Mouse (Mus musculus): Measurements from ENCODE around the gene Stpg1. TPM values are rescaled to one million over a fixed set of nuclear protein-coding genes. Genes with fewer than 3 reads are reported as not detected.

Stpg1 gene
- polyA plus RNA-seq, 1 experiment, result not detected

DNA sequence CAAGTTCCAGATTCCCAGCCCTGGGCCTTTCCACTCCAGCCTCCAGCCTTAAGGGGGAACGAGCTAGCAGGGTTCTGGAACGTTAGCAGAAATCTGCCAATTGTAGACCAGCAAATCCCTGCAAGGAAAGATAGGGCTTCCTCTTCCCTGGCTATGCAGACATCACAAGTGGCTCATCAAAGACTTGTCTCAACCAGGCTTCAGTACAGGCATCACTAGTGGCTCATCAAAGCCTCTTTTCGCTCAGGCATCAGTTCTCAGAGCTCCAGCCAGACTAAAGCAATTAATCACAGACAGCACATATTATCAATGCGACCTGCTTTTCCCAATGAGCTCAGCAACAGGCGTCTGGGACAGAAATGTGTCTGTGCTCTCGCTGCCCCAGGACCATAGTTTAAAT, 38.4 kb downstream of the Stpg1 start:
- H3ac ChIP-seq (ENCODE audit: control insufficient read depth, insufficient read length), result no peak overlapping the region
- H3K27me3 ChIP-seq (ENCODE audit: control insufficient read depth, insufficient read depth, insufficient read length), result no peaks in the 10 kb centered on the region
- H3K4me3 ChIP-seq, result no peak overlapping the region
- TF ChIP-seq CEBPB (IDR thresholded peaks at IDR 0.05; ENCODE audit: insufficient read depth, poor library complexity, severe bottlenecking) (no peak), POLR2A (IDR thresholded peaks at IDR 0.05; ENCODE audit: insufficient read length, low read depth) (no peak), TCF12 (IDR thresholded peaks at IDR 0.05; ENCODE audit: insufficient read depth, poor library complexity, severe bottlenecking) (no peak)
- H3K79me2 ChIP-seq (ENCODE audit: control insufficient read depth, insufficient read depth), result no peaks in the 10 kb centered on the region
- no peak overlapping the region for H3K4me2 ChIP-seq (ENCODE audit: low read depth)
- H3K36me3 ChIP-seq (ENCODE audit: control insufficient read depth, insufficient read depth), result no peaks in the 10 kb centered on the region

DNA sequence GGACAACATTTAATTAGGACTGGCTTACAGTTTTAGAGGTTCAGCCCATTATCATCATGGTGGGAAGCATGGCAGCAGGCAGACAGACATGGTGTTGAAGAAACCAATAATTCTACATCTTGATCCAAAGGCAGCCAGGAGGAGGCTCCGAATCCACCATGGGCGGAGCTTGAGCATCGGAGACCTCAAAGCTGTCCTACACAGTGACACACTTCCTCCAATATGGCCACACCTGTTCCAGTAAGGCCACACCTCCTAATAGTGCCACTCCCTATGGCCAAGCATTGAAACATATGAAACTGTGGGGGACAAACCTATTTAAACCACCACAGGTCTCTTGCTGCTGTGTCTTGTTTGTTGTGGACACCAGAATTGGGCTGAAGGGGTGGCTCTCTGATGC, 40.4 kb downstream of the Stpg1 start:
- TF ChIP-seq TCF12 (IDR thresholded peaks at IDR 0.05; ENCODE audit: insufficient read depth, poor library complexity, severe bottlenecking), result no peak
- no peak for TF ChIP-seq REST (IDR thresholded peaks at IDR 0.05; ENCODE audit: insufficient read depth, insufficient read length)
- no peak overlapping the region for H3ac ChIP-seq (ENCODE audit: control insufficient read depth, insufficient read length)
- H3K79me2 ChIP-seq (ENCODE audit: control insufficient read depth, insufficient read depth), result no peaks in the 10 kb centered on the region
- H3K27me3 ChIP-seq (ENCODE audit: control insufficient read depth, insufficient read depth, insufficient read length), result no peaks in the 10 kb centered on the region
- no peak overlapping the region for H3K4me2 ChIP-seq (ENCODE audit: low read depth)
- H3K4me3 ChIP-seq, result no peak overlapping the region
- no peaks in the 10 kb centered on the region for H3K36me3 ChIP-seq (ENCODE audit: control insufficient read depth, insufficient read depth)

DNA sequence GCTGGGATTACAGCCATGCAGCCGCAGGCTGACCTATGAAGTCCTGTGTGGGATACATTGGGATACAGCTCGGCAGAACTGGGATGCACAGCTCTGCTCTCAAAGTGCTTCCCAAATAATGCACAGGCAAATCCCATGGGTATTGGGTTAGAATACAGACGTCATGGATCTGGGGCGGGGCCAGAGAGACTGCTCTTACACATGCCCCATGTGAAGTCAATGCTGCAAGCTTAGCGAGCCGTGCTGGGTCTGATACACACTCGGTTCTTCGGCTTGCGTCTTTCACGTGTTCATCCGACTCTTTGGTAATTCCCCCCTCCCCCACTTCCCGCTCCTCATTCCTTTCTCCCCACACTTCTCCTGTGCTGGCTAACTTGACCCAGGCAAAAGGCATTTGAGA, 44.5 kb downstream of the Stpg1 start:
- H3K79me2 ChIP-seq (ENCODE audit: control insufficient read depth, insufficient read depth), result no peaks in the 10 kb centered on the region
- H3ac ChIP-seq (ENCODE audit: control insufficient read depth, insufficient read length), result no peak overlapping the region
- H3K4me3 ChIP-seq, result no peak overlapping the region
- TF ChIP-seq SRF (IDR thresholded peaks at IDR 0.05; ENCODE audit: control insufficient read depth, insufficient read length, low read depth) (no peak), CEBPB (IDR thresholded peaks at IDR 0.05; ENCODE audit: insufficient read depth, poor library complexity, severe bottlenecking) (no peak), POLR2AphosphoS2 (IDR thresholded peaks at IDR 0.05; ENCODE audit: insufficient read length, low read depth) (no peak), USF1 (IDR thresholded peaks at IDR 0.05; ENCODE audit: low read depth) (no peak), MYOG (IDR thresholded peaks at IDR 0.05; ENCODE audit: control insufficient read depth in 1 of 3, insufficient read depth in 1 of 3, insufficient read length in 2 of 3, low read depth in 2 of 3) (no peak), POLR2A (IDR thresholded peaks at IDR 0.05; ENCODE audit: insufficient read length, low read depth) (no peak), MAX (IDR thresholded peaks at IDR 0.05; ENCODE audit: low read depth) (no peak), MYOD1 (IDR thresholded peaks at IDR 0.05; ENCODE audit: control insufficient read depth in 1 of 3, insufficient read length in 2 of 3, low read depth in 2 of 3) (no peak), TCF12 (IDR thresholded peaks at IDR 0.05; ENCODE audit: insufficient read depth, poor library complexity, severe bottlenecking) (no peak), E2F4 (IDR thresholded peaks at IDR 0.05; ENCODE audit: insufficient read depth) (no peak), TCF3 (IDR thresholded peaks at IDR 0.05; ENCODE audit: insufficient read length, low read depth) (no peak), REST (IDR thresholded peaks at IDR 0.05; ENCODE audit: insufficient read depth, insufficient read length) (no peak)
- H3K4me2 ChIP-seq (ENCODE audit: low read depth), result no peak overlapping the region
- H3K27me3 ChIP-seq (ENCODE audit: control insufficient read depth, insufficient read depth, insufficient read length), result no peaks in the 10 kb centered on the region
- no peaks in the 10 kb centered on the region for H3K36me3 ChIP-seq (ENCODE audit: control insufficient read depth, insufficient read depth)

DNA sequence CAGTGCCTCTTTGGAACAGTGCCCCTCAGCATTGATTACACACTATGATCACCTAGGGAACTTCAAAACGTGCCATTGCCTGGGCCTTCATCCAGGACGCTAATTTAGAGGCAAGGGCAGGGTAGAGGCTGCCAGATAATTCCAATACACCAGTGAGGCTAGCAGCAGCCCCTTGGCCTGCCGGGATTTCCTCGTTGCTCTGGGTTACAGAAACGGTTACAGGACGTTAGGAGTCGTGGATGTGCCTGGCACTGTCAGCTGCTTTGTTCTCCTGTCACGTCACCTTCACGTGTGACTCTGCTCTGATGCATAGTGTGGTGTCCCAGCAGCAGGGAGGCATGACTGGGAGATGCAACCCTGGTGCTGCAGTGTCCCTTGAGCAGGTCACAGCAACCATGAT, 45.5 kb downstream of the Stpg1 start:
- H3K27me3 ChIP-seq (ENCODE audit: control insufficient read depth, insufficient read depth, insufficient read length), result no peaks in the 10 kb centered on the region
- H3K4me3 ChIP-seq, result no peak overlapping the region
- TF ChIP-seq MYOD1 (IDR thresholded peaks at IDR 0.05; ENCODE audit: control insufficient read depth in 1 of 3, insufficient read length in 2 of 3, low read depth in 2 of 3) (no peak), POLR2AphosphoS2 (IDR thresholded peaks at IDR 0.05; ENCODE audit: insufficient read length, low read depth) (no peak)
- no peaks in the 10 kb centered on the region for H3K36me3 ChIP-seq (ENCODE audit: control insufficient read depth, insufficient read depth)
- no peak overlapping the region for H3ac ChIP-seq (ENCODE audit: control insufficient read depth, insufficient read length)
- H3K79me2 ChIP-seq (ENCODE audit: control insufficient read depth, insufficient read depth), result no peaks in the 10 kb centered on the region
- no peak overlapping the region for H3K4me2 ChIP-seq (ENCODE audit: low read depth)

DNA sequence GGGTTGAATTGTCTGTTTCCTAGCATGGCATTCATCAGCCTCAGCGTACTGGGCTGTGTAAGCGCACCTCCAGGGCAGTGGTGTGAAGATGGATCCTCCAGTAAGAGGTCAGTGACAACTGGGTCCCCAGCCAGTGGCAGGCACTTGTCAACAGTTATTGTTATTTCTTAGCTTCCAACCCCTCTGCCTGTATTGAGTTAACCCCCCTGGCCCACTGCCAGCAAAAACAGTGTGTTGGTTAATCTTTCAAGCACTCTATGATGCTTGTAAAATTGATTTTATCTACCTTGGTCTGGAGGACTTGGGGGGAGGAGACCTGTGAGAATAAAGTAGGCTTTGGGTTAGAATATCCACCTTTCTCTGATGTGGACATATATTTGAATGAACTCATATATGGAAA, 49.7 kb downstream of the Stpg1 start:
- peak overlapping the region; percentile 6 for H3K4me3 ChIP-seq
- H3K36me3 ChIP-seq (ENCODE audit: control insufficient read depth, insufficient read depth), result no peaks in the 10 kb centered on the region
- H3ac ChIP-seq (ENCODE audit: control insufficient read depth, insufficient read length), result no peak overlapping the region
- H3K79me2 ChIP-seq (ENCODE audit: control insufficient read depth, insufficient read depth), result no peaks in the 10 kb centered on the region
- H3K4me2 ChIP-seq (ENCODE audit: low read depth), result no peak overlapping the region
- no peaks in the 10 kb centered on the region for H3K27me3 ChIP-seq (ENCODE audit: control insufficient read depth, insufficient read depth, insufficient read length)
- TF ChIP-seq TCF3 (IDR thresholded peaks at IDR 0.05; ENCODE audit: insufficient read length, low read depth) (no peak), TCF12 (IDR thresholded peaks at IDR 0.05; ENCODE audit: insufficient read depth, poor library complexity, severe bottlenecking) (no peak), CEBPB (IDR thresholded peaks at IDR 0.05; ENCODE audit: insufficient read depth, poor library complexity, severe bottlenecking) (no peak), POLR2A (IDR thresholded peaks at IDR 0.05; ENCODE audit: insufficient read length, low read depth) (no peak), SRF (IDR thresholded peaks at IDR 0.05; ENCODE audit: control insufficient read depth, insufficient read length, low read depth) (no peak), MAX (IDR thresholded peaks at IDR 0.05; ENCODE audit: low read depth) (no peak), USF1 (IDR thresholded peaks at IDR 0.05; ENCODE audit: low read depth) (no peak), MYOD1 (IDR thresholded peaks at IDR 0.05; ENCODE audit: control insufficient read depth in 1 of 3, insufficient read length in 2 of 3, low read depth in 2 of 3) (no peak)

DNA sequence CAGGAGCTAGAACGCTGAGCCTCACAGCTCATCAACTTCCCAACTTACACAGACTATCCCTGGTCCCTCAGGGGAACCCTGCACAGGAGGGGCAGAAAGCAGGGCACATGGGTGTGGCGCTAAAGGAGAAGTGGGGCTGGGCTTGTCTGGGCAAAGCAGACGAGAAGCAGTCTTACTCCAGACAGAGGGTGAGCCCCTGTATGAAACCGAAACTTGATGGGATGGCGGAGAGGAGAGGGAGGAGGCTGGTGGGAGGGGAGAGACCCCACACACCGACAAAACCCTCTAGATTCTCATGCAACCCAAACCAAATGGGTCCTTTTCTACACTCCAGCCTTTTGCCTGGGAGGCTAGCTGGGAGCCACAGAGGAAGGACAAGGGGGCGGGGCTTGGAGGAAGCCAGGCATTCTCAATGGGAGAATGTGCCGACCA, 50.5 kb downstream of the Stpg1 start:
- Histone ChIP-seq H3K27me3 (ENCODE audit: control insufficient read depth, insufficient read depth, insufficient read length) (no peaks in the 10 kb centered on the region), H3K36me3 (ENCODE audit: control insufficient read depth, insufficient read depth) (no peaks in the 10 kb centered on the region), H3ac (ENCODE audit: control insufficient read depth, insufficient read length) (no peak overlapping the region), H3K4me3 (peak overlapping the region; percentile 6), H3K4me2 (ENCODE audit: low read depth) (peak overlapping the region; percentile 71), H3K79me2 (ENCODE audit: control insufficient read depth, insufficient read depth) (no peaks in the 10 kb centered on the region)
- TF ChIP-seq CEBPB (IDR thresholded peaks at IDR 0.05; ENCODE audit: insufficient read depth, poor library complexity, severe bottlenecking) (no peak), MYOD1 (IDR thresholded peaks at IDR 0.05; ENCODE audit: control insufficient read depth in 1 of 3, insufficient read length in 2 of 3, low read depth in 2 of 3) (no peak), E2F4 (IDR thresholded peaks at IDR 0.05; ENCODE audit: insufficient read depth) (no peak), POLR2AphosphoS2 (IDR thresholded peaks at IDR 0.05; ENCODE audit: insufficient read length, low read depth) (no peak)
